ENCODE assay signal across 9 mouse cellular contexts in the genomic region with DNA sequence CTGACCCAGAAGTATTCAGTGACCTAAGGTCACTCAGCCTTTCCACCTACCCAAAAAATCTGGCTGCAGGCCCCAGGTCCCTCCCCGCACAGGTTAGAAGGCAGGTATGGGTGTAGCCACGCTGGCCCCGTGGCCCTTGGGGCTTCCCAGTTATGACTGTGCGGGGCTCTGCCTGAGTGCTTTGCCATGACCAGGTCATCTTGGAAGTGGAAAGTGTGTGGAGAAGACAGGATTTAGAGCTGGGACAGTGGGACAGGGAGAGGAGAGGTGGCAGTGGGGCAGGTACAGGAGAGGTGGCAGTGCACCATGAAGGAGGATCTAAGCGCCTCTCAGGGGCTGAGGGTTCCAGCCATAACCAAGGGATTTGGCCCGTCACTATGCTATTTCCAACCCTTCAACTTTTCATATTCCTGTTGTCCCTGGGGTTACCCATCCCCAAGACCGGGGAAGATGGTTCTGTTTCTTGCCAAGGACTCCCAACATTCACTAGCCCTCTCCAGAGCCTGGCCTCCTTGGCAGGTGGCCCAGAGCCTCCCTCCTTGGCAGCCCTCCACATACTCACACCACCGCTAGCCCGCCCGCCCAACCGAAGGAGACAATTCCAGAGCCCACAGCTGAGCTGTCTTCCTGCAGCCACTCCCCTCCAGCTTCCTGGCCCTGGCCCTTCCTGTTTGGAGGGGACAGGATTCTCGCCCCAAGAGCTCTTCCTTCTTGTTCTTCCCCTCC. TPM values are rescaled to one million over a fixed set of nuclear protein-coding genes. Genes with fewer than 3 reads are reported as not detected.
DNase-seq lines count a peak whose midpoint lies in the region; ATAC-seq lines count a peak whose summit lies in the region.
"Had no signal": no experiment of that assay in that cellular context is flagged by ENCODE, and none has a peak within 500 bp of the region (broad histone marks: within the 10 kb centered on the region; RNA-seq: fewer than 3 reads in every experiment).

No protein-coding gene starts in this region.

- no peaks in the 10 kb centered on the region for H3K9me3 ChIP-seq in intestine, embryonic 15.5 days
- no peaks in the 10 kb centered on the region for H3K9me3 ChIP-seq in limb, embryonic 12.5 days
- H3K9me3 ChIP-seq in midbrain, embryonic 16.5 days (replicated peaks; ENCODE audit: control insufficient read depth, low read length, poor library complexity, severe bottlenecking) = no peaks in the 10 kb centered on the region

- H3K4me3 ChIP-seq in intestine, embryonic 15.5 days (replicated peaks) = no peak overlapping the region
- H3K4me3 ChIP-seq in limb, embryonic 12.5 days (replicated peaks) = no peak overlapping the region
- no peak overlapping the region for H3K4me3 ChIP-seq in midbrain, embryonic 16.5 days (ENCODE audit: low read depth, low read length)

- H3K4me2 ChIP-seq in intestine, embryonic 15.5 days (replicated peaks) = 0 out of 2 replicates have a peak overlapping the region, but pooled peaks have one; percentile 0
- H3K4me2 ChIP-seq in limb, embryonic 12.5 days = no peak overlapping the region
- H3K4me2 ChIP-seq in midbrain, embryonic 16.5 days (ENCODE audit: low read length) = no peak overlapping the region

- H3K36me3 ChIP-seq in intestine, embryonic 15.5 days = peaks cover 7% of the 10 kb centered on the region; the same call in 1 of the 2 replicates
- peaks cover 74% of the 10 kb centered on the region for H3K36me3 ChIP-seq in limb, embryonic 12.5 days
- no peaks in the 10 kb centered on the region for H3K36me3 ChIP-seq in midbrain, embryonic 16.5 days (ENCODE audit: control insufficient read depth, insufficient read depth, low read length)

- DNase-seq in spleen, adult 18-20 months = peak; percentile 37 to 45
- DNase-seq in spleen, adult 12 weeks (ENCODE audit: low spot score) = no peak
- peak; percentile 73 to 76 for DNase-seq in gastrocnemius, adult 8-10 months (ENCODE audit: low spot score in 2 of 2)
- peak; percentile 80 for DNase-seq in urinary bladder, postnatal 14 days (ENCODE audit: low spot score)
- DNase-seq in thymus, postnatal 14 days = no peak

- peak overlapping the region; percentile 32; the same call in 1 of the 2 replicates for H3K27ac ChIP-seq in intestine, embryonic 15.5 days
- H3K27ac ChIP-seq in limb, embryonic 12.5 days = peak overlapping the region; percentile 56
- H3K27ac ChIP-seq in midbrain, embryonic 16.5 days (ENCODE audit: low read length) = peak overlapping the region; percentile 33; the same call in 1 of the 2 replicates

- ATAC-seq in intestine, embryonic 15.5 days = no peak
- ATAC-seq in limb, embryonic 12.5 days (ENCODE audit: insufficient number of reproducible peaks, insufficient read depth, low FRiP score, low TSS enrichment, low read depth) = no peak
- ATAC-seq in midbrain, embryonic 16.5 days = peak; percentile 30; the same call in 1 of the 2 replicates

- WGBS in intestine, embryonic 15.5 days = 61% methylated on average over 12 of the region's 12 CpGs
- WGBS in limb, embryonic 12.5 days = 89% methylated on average over 12 of the region's 12 CpGs
- 77% methylated on average over 12 of the region's 12 CpGs for WGBS in midbrain, embryonic 16.5 days

- H3K27me3 ChIP-seq in intestine, embryonic 15.5 days (replicated peaks) = no peaks in the 10 kb centered on the region
- no peaks in the 10 kb centered on the region for H3K27me3 ChIP-seq in limb, embryonic 12.5 days
- H3K27me3 ChIP-seq in midbrain, embryonic 16.5 days (ENCODE audit: control insufficient read depth, insufficient read depth, low read depth, low read length) = no peaks in the 10 kb centered on the region

- H3K4me1 ChIP-seq in intestine, embryonic 15.5 days (replicated peaks) = peaks cover 34% of the 10 kb centered on the region
- H3K4me1 ChIP-seq in limb, embryonic 12.5 days (replicated peaks) = peaks cover 46% of the 10 kb centered on the region
- no peaks in the 10 kb centered on the region for H3K4me1 ChIP-seq in midbrain, embryonic 16.5 days (ENCODE audit: control insufficient read depth, insufficient read depth, low read length)

- H3K9ac ChIP-seq in intestine, embryonic 15.5 days = no peak overlapping the region
- H3K9ac ChIP-seq in limb, embryonic 12.5 days (replicated peaks) = no peak overlapping the region
- H3K9ac ChIP-seq in midbrain, embryonic 16.5 days (ENCODE audit: low read depth, low read length) = no peak overlapping the region

RNA-seq across cellular contexts. Expression of a gene that starts 13.3 kb away (rescaled TPM):
- 1 to 10 TPM; 2.5 to 3.5 (median 3.1) TPM for total RNA-seq in gastrocnemius, adult 8-10 months (2022)
- polyA plus RNA-seq in intestine, embryonic 15.5 days (2015; fragmentation: Nextera tagmentation; extraction: Ambion mirVana) = 20.1 and 20.7 TPM in 2 replicates
- polyA plus RNA-seq in limb, embryonic 12.5 days (2016; fragmentation: Nextera tagmentation; extraction: Ambion mirVana) = 48.5 and 52.6 TPM in 2 replicates
- polyA plus RNA-seq in midbrain, embryonic 16.5 days (2015; fragmentation: Nextera tagmentation; extraction: Ambion mirVana) = 3.4 and 3.8 TPM in 2 replicates

RNA-seq across cellular contexts. Expression of a gene that starts 18.9 kb away (rescaled TPM):
- under 1 TPM in 1 of 4 experiments, not detected in 3; 0.09 TPM for total RNA-seq in gastrocnemius, adult 8-10 months (2022)
- polyA plus RNA-seq in intestine, embryonic 15.5 days (2015; fragmentation: Nextera tagmentation; extraction: Ambion mirVana) = 1.3 and 2.1 TPM in 2 replicates
- 0.23 TPM in 1 of 2 replicates, not detected in the other for polyA plus RNA-seq in limb, embryonic 12.5 days (2016; fragmentation: Nextera tagmentation; extraction: Ambion mirVana)
- polyA plus RNA-seq in midbrain, embryonic 16.5 days (2015; fragmentation: Nextera tagmentation; extraction: Ambion mirVana) = 0.62 TPM in 1 of 2 replicates, not detected in the other
- total RNA-seq: hematopoietic stem cell, adult 5-6 weeks had no signal

RNA-seq across cellular contexts. Expression of a gene that starts 28.5 kb away (rescaled TPM):
- total RNA-seq in gastrocnemius, adult 8-10 months (2022) = 1 to 10 TPM; 2.5 to 4.7 (median 2.8) TPM
- 39.4 and 40.3 TPM in 2 replicates for polyA plus RNA-seq in intestine, embryonic 15.5 days (2015; fragmentation: Nextera tagmentation; extraction: Ambion mirVana)
- 18.9 and 20.0 TPM in 2 replicates for polyA plus RNA-seq in limb, embryonic 12.5 days (2016; fragmentation: Nextera tagmentation; extraction: Ambion mirVana)
- 96.2 and 112 TPM in 2 replicates for polyA plus RNA-seq in midbrain, embryonic 16.5 days (2015; fragmentation: Nextera tagmentation; extraction: Ambion mirVana)

RNA-seq across cellular contexts. Expression of a gene that starts 47.4 kb away (rescaled TPM):
- 10 to 100 TPM; 52.3 to 61.1 (median 56.1) TPM for total RNA-seq in gastrocnemius, adult 8-10 months (2022)
- polyA plus RNA-seq in intestine, embryonic 15.5 days (2015; fragmentation: Nextera tagmentation; extraction: Ambion mirVana) = 126 and 134 TPM in 2 replicates
- polyA plus RNA-seq in limb, embryonic 12.5 days (2016; fragmentation: Nextera tagmentation; extraction: Ambion mirVana) = 161 and 173 TPM in 2 replicates
- 111 and 112 TPM in 2 replicates for polyA plus RNA-seq in midbrain, embryonic 16.5 days (2015; fragmentation: Nextera tagmentation; extraction: Ambion mirVana)

Comparison
In these comparisons a context has a peak if more than half of its experiments do, and no peak if none do; other contexts are left out.
1. DNase-seq: peak in spleen, adult 18-20 months (2 of 2), gastrocnemius, adult 8-10 months (2 of 2) and urinary bladder, postnatal 14 days (single experiment); none in spleen, adult 12 weeks (single experiment) and thymus, postnatal 14 days (single experiment).
2. Peak in every context shown above with its lines, with median percentiles within 50 percentile points of each other: H3K27ac ChIP-seq.